Mouse (Mus musculus) small intestine, adult 2 months (tissue): ENCODE results near the gene Hcn3.

ENCODE experiments used
- CTCF ChIP-seq: fragments of 200-500 bp; IDR thresholded peaks from 2 replicates; pipeline ENCODE4 v1.5.1; 2012; ENCODE audit warnings: low read depth, mild to moderate bottlenecking, control low read depth, inconsistent platforms, low read length, moderate library complexity, mixed read lengths; ENCODE audit not compliant: insufficient replicate concordance, insufficient read length; ENCODE audit errors: extremely low read depth
- POLR2A ChIP-seq: fragments of 200-500 bp; IDR thresholded peaks from 2 replicates; pipeline ENCODE4 v1.6.1; 2012; ENCODE audit warnings: low read depth, mild to moderate bottlenecking, control low read depth, inconsistent platforms, low read length, moderate library complexity

DNA sequence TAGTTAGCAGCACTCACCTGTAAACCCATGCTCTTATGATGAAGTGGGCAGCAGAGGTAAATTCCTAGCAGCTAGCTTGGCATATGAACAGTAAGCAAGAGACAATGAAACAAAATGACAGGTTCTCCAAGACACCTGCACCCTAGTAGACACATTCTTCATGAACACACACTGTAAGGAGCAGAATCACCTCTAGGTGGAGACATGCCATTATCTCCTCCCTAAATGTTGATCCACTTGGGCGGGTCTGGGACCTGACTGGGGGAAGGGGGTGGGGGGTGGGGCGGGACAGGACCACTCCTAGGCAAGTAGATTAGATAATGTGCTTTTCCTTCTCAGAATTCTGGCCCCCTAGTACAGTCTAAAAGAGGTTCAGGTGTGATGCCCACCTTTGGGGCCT is 44.5 kb downstream of the Hcn3 start:
- peak; percentile 40; the same call in 1 of the 2 replicates for TF ChIP-seq CTCF
- no peak for TF ChIP-seq POLR2A
